In the genomic region with DNA sequence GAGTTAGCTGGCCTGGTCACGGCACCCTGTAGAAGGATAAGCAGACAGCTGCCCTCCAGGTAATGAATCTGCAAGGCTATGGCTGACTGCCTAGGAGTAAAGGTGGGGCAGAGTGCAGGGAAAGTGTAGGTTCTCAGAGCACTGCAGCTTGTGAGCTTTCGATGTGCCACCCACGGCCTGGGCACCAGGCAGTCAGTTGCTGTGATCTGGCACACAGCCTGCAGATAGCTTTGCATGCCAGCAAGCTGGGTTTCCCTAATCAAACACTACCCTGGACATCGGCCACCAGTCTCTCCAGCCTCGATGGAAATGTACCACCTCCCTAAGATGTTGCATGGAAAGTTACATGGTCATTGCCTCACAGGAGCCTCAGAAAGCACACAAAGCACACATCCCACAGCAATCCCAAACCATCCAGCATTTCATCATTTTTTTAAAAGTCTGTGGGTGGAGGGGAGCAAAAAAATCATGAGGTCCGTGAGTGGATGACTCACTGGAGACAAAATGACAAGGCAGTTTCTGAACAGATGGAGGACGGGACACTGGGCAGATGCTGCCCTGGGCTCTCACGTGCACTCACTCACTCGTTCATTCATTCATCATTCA, we compare ENCODE assay signal across 9 mouse cellular contexts.
DNase-seq lines count a peak whose midpoint lies in the region; ATAC-seq and TF ChIP-seq lines count a peak whose summit lies in the region.
"Had no signal": no experiment of that assay in that cellular context is flagged by ENCODE, and none has a peak within 500 bp of the region (broad histone marks: within the 10 kb centered on the region; RNA-seq: fewer than 3 reads in every experiment).

No protein-coding gene starts in this region.

- TF ChIP-seq POLR2A in liver, adult 2 months (IDR thresholded peaks at IDR 0.05; ENCODE audit: extremely low read depth, insufficient read depth, low read length), result no peak
- 0 out of 2 replicates have a peak, but pooled peaks have one; percentile 30 for TF ChIP-seq POLR2A in embryonic fibroblast, embryonic 13.5 days (IDR thresholded peaks at IDR 0.05; ENCODE audit: low read depth, low read length)

- DNase-seq in liver, adult 2 months (ENCODE audit: extremely low read depth, low read depth, low spot score), result peak; percentile 67
- DNase-seq in adrenal gland, postnatal 10 days, result peak; percentile 66
- DNase-seq in spleen, adult 18-20 months, result no peak
- DNase-seq in heart, postnatal 36 days, result no peak

- no peak overlapping the region for H3K4me3 ChIP-seq in liver, adult 2 months (ENCODE audit: insufficient read depth, low read depth, low read length)
- no peak overlapping the region for H3K4me3 ChIP-seq in liver, embryonic 12.5 days
- no peak overlapping the region for H3K4me3 ChIP-seq in embryonic fibroblast, embryonic 13.5 days (ENCODE audit: insufficient read depth, low read length)
- H3K4me3 ChIP-seq in lung, embryonic 16.5 days (ENCODE audit: low read length), result no peak overlapping the region
- H3K4me3 ChIP-seq: neural tube, embryonic 13.5 days had no signal

- H3K27ac ChIP-seq in liver, adult 2 months (replicated peaks; ENCODE audit: insufficient read depth, low read depth, low read length), result no peak overlapping the region
- no peak overlapping the region for H3K27ac ChIP-seq in liver, embryonic 12.5 days
- H3K27ac ChIP-seq in embryonic fibroblast, embryonic 13.5 days (ENCODE audit: insufficient read depth, low read length), result peak overlapping the region; percentile 74
- H3K27ac ChIP-seq in lung, embryonic 16.5 days (ENCODE audit: low read length), result no peak overlapping the region
- H3K27ac ChIP-seq: neural tube, embryonic 13.5 days had no signal

- H3K4me1 ChIP-seq in liver, adult 2 months (ENCODE audit: control insufficient read depth, insufficient read depth, low read length), result peaks cover 2% of the 10 kb centered on the region
- H3K4me1 ChIP-seq in liver, embryonic 12.5 days, result no peaks in the 10 kb centered on the region
- H3K4me1 ChIP-seq in embryonic fibroblast, embryonic 13.5 days (ENCODE audit: control insufficient read depth, insufficient read depth, low read length), result peaks cover 12% of the 10 kb centered on the region; the same call in 1 of the 2 replicates
- H3K4me1 ChIP-seq in lung, embryonic 16.5 days (replicated peaks; ENCODE audit: control insufficient read depth, insufficient read depth, low read length), result peaks cover 12% of the 10 kb centered on the region; the same call in 1 of the 2 replicates
- H3K4me1 ChIP-seq: neural tube, embryonic 13.5 days had no signal

- no peak for ATAC-seq in liver, embryonic 12.5 days
- ATAC-seq in lung, embryonic 16.5 days (ENCODE audit: low read depth), result peak; percentile 52
- no peak for ATAC-seq in megakaryocyte, adult 5-6 weeks (ENCODE audit: poor library complexity, severe bottlenecking)

- no peaks in the 10 kb centered on the region for H3K9me3 ChIP-seq in liver, embryonic 12.5 days (replicated peaks)
- peaks cover 5% of the 10 kb centered on the region for H3K9me3 ChIP-seq in lung, embryonic 16.5 days (ENCODE audit: control insufficient read depth, low read length)
- H3K9me3 ChIP-seq: neural tube, embryonic 13.5 days had no signal

- 25% methylated on average over 9 of the region's 9 CpGs for WGBS in liver, adult 2 months
- 63% methylated on average over 9 of the region's 9 CpGs for WGBS in liver, embryonic 12.5 days (ENCODE audit: insufficient replicate concordance)
- 50% methylated on average over 9 of the region's 9 CpGs for WGBS in lung, embryonic 16.5 days

- intact Hi-C loops in heart, postnatal 36 days (cut with DNase I), result no loop called here

- no peak overlapping the region for H3K9ac ChIP-seq in liver, adult 2 months (ENCODE audit: low read depth, low read length)
- no peak overlapping the region for H3K9ac ChIP-seq in liver, embryonic 12.5 days
- no peak overlapping the region for H3K9ac ChIP-seq in lung, embryonic 16.5 days (ENCODE audit: low read length)
- H3K9ac ChIP-seq: neural tube, embryonic 13.5 days had no signal

- no peak overlapping the region for H3K4me2 ChIP-seq in liver, embryonic 12.5 days
- H3K4me2 ChIP-seq in lung, embryonic 16.5 days (ENCODE audit: low read depth, low read length), result no peak overlapping the region
- H3K4me2 ChIP-seq: neural tube, embryonic 13.5 days had no signal

- H3K27me3 ChIP-seq in liver, adult 2 months (ENCODE audit: control insufficient read depth, insufficient read depth, low read length), result no peaks in the 10 kb centered on the region
- H3K27me3 ChIP-seq in liver, embryonic 12.5 days (replicated peaks), result no peaks in the 10 kb centered on the region
- H3K27me3 ChIP-seq in lung, embryonic 16.5 days (ENCODE audit: control insufficient read depth, insufficient read depth, low read depth, low read length), result no peaks in the 10 kb centered on the region
- H3K27me3 ChIP-seq: neural tube, embryonic 13.5 days had no signal

- no peaks in the 10 kb centered on the region for H3K36me3 ChIP-seq in liver, adult 2 months (ENCODE audit: control insufficient read depth, insufficient read depth, low read length)
- H3K36me3 ChIP-seq in liver, embryonic 12.5 days, result no peaks in the 10 kb centered on the region
- H3K36me3 ChIP-seq in lung, embryonic 16.5 days (ENCODE audit: control insufficient read depth, insufficient read depth, low read length), result no peaks in the 10 kb centered on the region
- H3K36me3 ChIP-seq: neural tube, embryonic 13.5 days had no signal

- no peaks in the 10 kb centered on the region for H3K79me2 ChIP-seq in liver, adult 2 months (ENCODE audit: control insufficient read depth, insufficient read depth, low read length)

- TF ChIP-seq CTCF in liver, adult 2 months (IDR thresholded peaks at IDR 0.05; ENCODE audit: low read depth, low read length), result no peak
- TF ChIP-seq CTCF in embryonic fibroblast, embryonic 13.5 days (IDR thresholded peaks at IDR 0.05; ENCODE audit: borderline replicate concordance, insufficient read depth, low read length), result no peak

Comparison
In these comparisons a context has a peak if more than half of its experiments do, and no peak if none do; other contexts are left out.
1. DNase-seq: peak in liver, adult 2 months (single experiment) and adrenal gland, postnatal 10 days (single experiment); none in spleen, adult 18-20 months (0 of 2) and heart, postnatal 36 days (0 of 2).